Mouse (Mus musculus) WW6 (cell line): ENCODE data around the gene Itih5.

Source experiments
- DNase-seq: peaks from one replicate; pipeline ENCODE4 v3.0.0-alpha.2; 2013; ENCODE audit warnings: low read depth, low spot score

Gene Itih5

GRCm38 (mm10) chr2:10261337-10261736 is 108.0 kb downstream of the Itih5 start:
- DNase-seq: no peak

- DNase-seq: no peak
These were observed 109.4 kb downstream of the Itih5 start for GRCm38 (mm10) chr2:10262722-10263121.

GRCm38 (mm10) chr2:10263909-10264489 is 110.6 kb downstream of the Itih5 start:
- no peak for DNase-seq

- DNase-seq: no peak
These were observed 112.5 kb downstream of the Itih5 start for GRCm38 (mm10) chr2:10265881-10266280.

GRCm38 (mm10) chr2:10272604-10273115 is 119.3 kb downstream of the Itih5 start:
- DNase-seq: no peak

- DNase-seq: no peak
These were observed 120.2 kb downstream of the Itih5 start for GRCm38 (mm10) chr2:10273541-10274050.

GRCm38 (mm10) chr2:10276194-10276593 is 122.8 kb downstream of the Itih5 start:
- DNase-seq: no peak

- no peak for DNase-seq
These were observed 130.3 kb downstream of the Itih5 start for GRCm38 (mm10) chr2:10283686-10284085.

GRCm38 (mm10) chr2:10284636-10285270 is 131.4 kb downstream of the Itih5 start:
- DNase-seq: no peak

GRCm38 (mm10) chr2:10285975-10286374 is 132.6 kb downstream of the Itih5 start:
- DNase-seq: no peak

- DNase-seq: no peak
These were observed 134.9 kb downstream of the Itih5 start for GRCm38 (mm10) chr2:10288142-10288831.

- no peak for DNase-seq
These were observed 135.5 kb downstream of the Itih5 start for GRCm38 (mm10) chr2:10288881-10289280.

GRCm38 (mm10) chr2:10290115-10290514 is 136.7 kb downstream of the Itih5 start:
- no peak for DNase-seq

GRCm38 (mm10) chr2:10293556-10294206 is 140.3 kb downstream of the Itih5 start:
- DNase-seq: no peak

GRCm38 (mm10) chr2:10295908-10296307 is 142.5 kb downstream of the Itih5 start:
- DNase-seq: no peak

- DNase-seq: peak; percentile 28
These were observed 146.9 kb downstream of the Itih5 start for GRCm38 (mm10) chr2:10300244-10300643.

GRCm38 (mm10) chr2:10300771-10301170 is 147.4 kb downstream of the Itih5 start:
- DNase-seq: peak; percentile 42

- DNase-seq: no peak
These were observed 148.0 kb downstream of the Itih5 start for GRCm38 (mm10) chr2:10301391-10301790.

- DNase-seq: no peak
These were observed 148.6 kb downstream of the Itih5 start for GRCm38 (mm10) chr2:10301997-10302396.

GRCm38 (mm10) chr2:10304911-10305310 is 151.5 kb downstream of the Itih5 start:
- DNase-seq: no peak
